Mouse (Mus musculus): ENCODE results near the gene Tpp1.

Tpp1 gene

GRCm38 (mm10) chr7:105726144-105726979 lies 25.7 kb downstream of the Tpp1 start:
- DNase-seq: peak; percentile 59 to 60

GRCm38 (mm10) chr7:105721916-105722315 lies 30.1 kb downstream of the Tpp1 start:
- DNase-seq: no peak

- DNase-seq: no peak
Observed at GRCm38 (mm10) chr7:105715366-105715765, 36.7 kb downstream of the Tpp1 start.

- DNase-seq: no peak
Observed at GRCm38 (mm10) chr7:105708733-105709132, 43.3 kb downstream of the Tpp1 start.

- DNase-seq: peak; percentile 46 to 59
Observed at GRCm38 (mm10) chr7:105703816-105704215, 48.2 kb downstream of the Tpp1 start.

GRCm38 (mm10) chr7:105703184-105703583 lies 48.9 kb downstream of the Tpp1 start:
- peak; percentile 20 to 28 for DNase-seq

Measured in cerebellum, adult 18-20 months (tissue).